Mouse (Mus musculus): Measurements from ENCODE around the gene Hist1h4k.

Gene Hist1h4k

GRCm38 (mm10) chr13:21755707-21756106, 5.4 kb upstream of the Hist1h4k start:
- DNase-seq (ENCODE audit: low read depth, low spot score), result no peak

GRCm38 (mm10) chr13:21754294-21755001, 4.1 kb upstream of the Hist1h4k start:
- DNase-seq (ENCODE audit: low read depth, low spot score), result peak; percentile 44

- peak; percentile 98 for DNase-seq (ENCODE audit: low read depth, low spot score)
Measured at GRCm38 (mm10) chr13:21753524-21754285, 3.4 kb upstream of the Hist1h4k start, which contains the start of the genes Hist1h2ak and Hist1h2bn. Gene Hist1h2ak (minus strand): TSS chr13:21753827. Gene Hist1h2bn (plus strand): TSS chr13:21754123.

GRCm38 (mm10) chr13:21753051-21753523, 2.8 kb upstream of the Hist1h4k start:
- DNase-seq (ENCODE audit: low read depth, low spot score), result no peak

- DNase-seq (ENCODE audit: low read depth, low spot score), result no peak
Measured at GRCm38 (mm10) chr13:21752356-21752755, 2.1 kb upstream of the Hist1h4k start.

GRCm38 (mm10) chr13:21751827-21752226, 1.5 kb upstream of the Hist1h4k start:
- DNase-seq (ENCODE audit: low read depth, low spot score), result no peak

- no peak for DNase-seq (ENCODE audit: low read depth, low spot score)
Measured at GRCm38 (mm10) chr13:21751417-21751816, 1.1 kb upstream of the Hist1h4k start.

- peak; percentile 22 for DNase-seq (ENCODE audit: low read depth, low spot score)
Measured at GRCm38 (mm10) chr13:21749387-21750158, 732 bp downstream of the Hist1h4k start.

- DNase-seq (ENCODE audit: low read depth, low spot score), result no peak
Measured at GRCm38 (mm10) chr13:21745006-21745405, 5.3 kb downstream of the Hist1h4k start.

GRCm38 (mm10) chr13:21734906-21735767, 15.2 kb downstream of the Hist1h4k start, which contains the start of gene Hist1h4j:
Gene Hist1h4j (plus strand): TSS chr13:21735064.
- peak; percentile 93 for DNase-seq (ENCODE audit: low read depth, low spot score)

- DNase-seq (ENCODE audit: low read depth, low spot score), result peak; percentile 93
Measured at GRCm38 (mm10) chr13:21734010-21734905, 16.0 kb downstream of the Hist1h4k start.

GRCm38 (mm10) chr13:21733466-21733865, 16.8 kb downstream of the Hist1h4k start:
- DNase-seq (ENCODE audit: low read depth, low spot score), result no peak

GRCm38 (mm10) chr13:21729544-21729943, 20.8 kb downstream of the Hist1h4k start:
- DNase-seq (ENCODE audit: low read depth, low spot score), result no peak

GRCm38 (mm10) chr13:21727948-21728572, 22.2 kb downstream of the Hist1h4k start:
- DNase-seq (ENCODE audit: low read depth, low spot score), result no peak

- no peak for DNase-seq (ENCODE audit: low read depth, low spot score)
Measured at GRCm38 (mm10) chr13:21722993-21723836, 27.1 kb downstream of the Hist1h4k start.

GRCm38 (mm10) chr13:21722373-21722925, 27.9 kb downstream of the Hist1h4k start:
- DNase-seq (ENCODE audit: low read depth, low spot score), result no peak

- DNase-seq (ENCODE audit: low read depth, low spot score), result peak; percentile 96
Measured at GRCm38 (mm10) chr13:21721757-21722372, 28.4 kb downstream of the Hist1h4k start, which contains the start of gene Hist1h2bm. Gene Hist1h2bm (plus strand): TSS chr13:21722044.
